Mouse (Mus musculus): ENCODE measurements around the gene Vps25.

- TF ChIP-seq CTCF (IDR thresholded peaks at IDR 0.05; ENCODE audit: borderline replicate concordance, insufficient read depth, low read depth, low read length) (no peak), POLR2A (IDR thresholded peaks at IDR 0.05; ENCODE audit: borderline replicate concordance, insufficient read depth, low read length) (no peak)
These were observed 2.5 kb upstream of the Vps25 start for GRCm38 (mm10) chr11:101251031-101251430.
